Mouse (Mus musculus): ENCODE data around the gene Atp1a2. TPM values are rescaled to one million over a fixed set of nuclear protein-coding genes. Genes with fewer than 3 reads are reported as not detected.

Gene Atp1a2
- polyA plus RNA-seq, 1 experiment: 82.9 TPM

- TF ChIP-seq CTCF (IDR thresholded peaks at IDR 0.05; ENCODE audit: borderline replicate concordance, extremely low read depth, insufficient read depth, insufficient read length): no peak
- TF ChIP-seq POLR2A (IDR thresholded peaks at IDR 0.05; ENCODE audit: borderline replicate concordance, extremely low read depth, insufficient read depth, insufficient read length, poor library complexity, severe bottlenecking): no peak
- DNase-seq (ENCODE audit: low read depth): no peak
Measured at GRCm38 (mm10) chr1:172332925-172333324, 35.1 kb upstream of the Atp1a2 start.

DNA sequence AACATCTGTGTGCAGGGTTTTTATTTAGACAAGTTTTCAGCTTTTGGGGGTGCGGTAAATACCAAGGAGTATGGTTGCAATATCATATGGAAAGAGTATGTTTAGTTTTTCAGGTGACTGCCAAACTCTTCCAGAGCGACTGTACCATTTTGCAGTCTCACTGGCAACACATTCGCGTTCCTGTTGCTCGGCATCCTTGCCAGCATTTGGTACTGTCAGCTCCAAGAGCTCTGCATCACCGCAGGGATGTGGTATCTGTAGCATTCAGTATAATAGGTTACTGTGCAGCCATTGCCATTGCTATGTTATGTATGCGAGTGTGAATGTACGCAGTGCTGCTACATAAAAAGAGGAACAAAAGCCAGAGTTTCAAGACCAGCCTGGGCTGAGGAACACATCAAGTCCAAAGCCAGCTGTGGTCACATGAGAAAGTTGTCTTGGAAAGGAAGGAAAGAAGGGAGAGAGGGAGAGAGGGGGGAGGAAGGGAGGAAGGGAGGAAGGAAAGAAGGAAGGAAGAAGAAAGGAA lies 33.6 kb upstream of the Atp1a2 start:
- TF ChIP-seq POLR2A (IDR thresholded peaks at IDR 0.05; ENCODE audit: borderline replicate concordance, extremely low read depth, insufficient read depth, insufficient read length, poor library complexity, severe bottlenecking) (no peak), CTCF (IDR thresholded peaks at IDR 0.05; ENCODE audit: borderline replicate concordance, extremely low read depth, insufficient read depth, insufficient read length) (no peak)
- DNase-seq (ENCODE audit: low read depth): no peak

- TF ChIP-seq CTCF (IDR thresholded peaks at IDR 0.05; ENCODE audit: borderline replicate concordance, extremely low read depth, insufficient read depth, insufficient read length) (no peak), POLR2A (IDR thresholded peaks at IDR 0.05; ENCODE audit: borderline replicate concordance, extremely low read depth, insufficient read depth, insufficient read length, poor library complexity, severe bottlenecking) (no peak)
- no peak for DNase-seq (ENCODE audit: low read depth)
Measured at GRCm38 (mm10) chr1:172329616-172330015, 31.8 kb upstream of the Atp1a2 start.

DNA sequence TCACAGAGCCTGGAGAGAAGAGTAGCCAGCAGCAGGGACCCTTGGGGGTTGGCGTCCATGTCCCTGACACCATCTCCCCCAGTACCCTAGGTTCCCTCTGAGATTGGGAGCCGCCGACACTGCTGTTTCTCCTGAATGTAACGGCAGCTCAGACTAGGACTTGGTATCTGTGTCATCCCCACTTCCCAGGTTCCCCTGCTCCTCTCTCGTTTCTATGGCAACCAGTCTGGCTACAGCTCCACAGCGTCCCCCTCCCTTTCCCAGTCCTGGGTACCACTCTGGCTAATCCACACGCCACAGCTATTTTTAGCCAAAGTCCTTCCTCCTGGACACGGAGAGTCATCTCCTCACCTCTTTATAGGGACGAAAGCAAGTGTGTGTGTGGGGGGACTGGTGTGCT lies 31.3 kb upstream of the Atp1a2 start, which contains the start of gene Kcnj9:
Gene Kcnj9 (minus strand): TSS at position 188 of the 400 bp plus-strand sequence.
- DNase-seq (ENCODE audit: low read depth): peak; percentile 93
- TF ChIP-seq POLR2A (IDR thresholded peaks at IDR 0.05; ENCODE audit: borderline replicate concordance, extremely low read depth, insufficient read depth, insufficient read length, poor library complexity, severe bottlenecking): no peak
- TF ChIP-seq CTCF (IDR thresholded peaks at IDR 0.05; ENCODE audit: borderline replicate concordance, extremely low read depth, insufficient read depth, insufficient read length): no peak

DNA sequence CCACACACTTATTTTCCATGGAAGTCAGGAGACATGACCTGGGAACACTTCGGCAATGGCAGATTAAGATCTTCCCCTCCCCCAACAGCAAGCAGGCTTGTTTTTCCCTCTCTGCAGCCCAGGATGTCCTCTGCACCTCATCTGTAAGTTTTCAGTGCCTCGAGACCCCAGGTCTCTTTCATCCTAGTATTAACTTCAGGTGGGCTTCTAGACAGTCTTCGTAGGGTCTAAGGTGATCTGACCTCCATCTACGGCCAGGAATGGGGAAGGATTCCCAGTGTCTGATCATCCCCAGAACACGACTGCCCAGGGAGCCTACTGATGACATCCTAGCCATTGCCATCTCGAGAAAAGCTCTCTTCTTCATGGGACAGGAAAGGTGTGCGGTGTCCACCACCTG lies 30.6 kb upstream of the Atp1a2 start:
- no peak for DNase-seq (ENCODE audit: low read depth)
- TF ChIP-seq POLR2A (IDR thresholded peaks at IDR 0.05; ENCODE audit: borderline replicate concordance, extremely low read depth, insufficient read depth, insufficient read length, poor library complexity, severe bottlenecking): no peak

DNA sequence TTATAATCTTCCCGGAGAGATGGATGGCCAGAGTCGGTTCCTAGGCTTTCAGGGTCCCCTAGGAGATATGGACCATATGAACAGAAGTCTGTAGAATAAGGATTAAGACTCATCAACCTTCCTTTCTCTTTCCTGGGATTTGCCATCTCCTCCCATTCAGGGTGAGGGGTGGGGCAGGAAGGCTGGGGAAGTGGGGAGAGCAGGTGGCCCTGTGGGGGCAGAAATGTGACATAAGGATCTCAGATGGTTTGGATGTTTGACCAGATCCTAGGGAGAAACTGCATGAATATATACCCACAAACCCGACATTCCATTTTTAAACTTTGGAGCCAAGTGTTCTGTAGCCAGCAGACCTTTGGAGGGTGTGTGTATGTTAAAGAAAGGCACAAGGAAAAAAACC lies 30.2 kb upstream of the Atp1a2 start:
- no peak for DNase-seq (ENCODE audit: low read depth)
- TF ChIP-seq POLR2A (IDR thresholded peaks at IDR 0.05; ENCODE audit: borderline replicate concordance, extremely low read depth, insufficient read depth, insufficient read length, poor library complexity, severe bottlenecking) (no peak), CTCF (IDR thresholded peaks at IDR 0.05; ENCODE audit: borderline replicate concordance, extremely low read depth, insufficient read depth, insufficient read length) (no peak)

DNA sequence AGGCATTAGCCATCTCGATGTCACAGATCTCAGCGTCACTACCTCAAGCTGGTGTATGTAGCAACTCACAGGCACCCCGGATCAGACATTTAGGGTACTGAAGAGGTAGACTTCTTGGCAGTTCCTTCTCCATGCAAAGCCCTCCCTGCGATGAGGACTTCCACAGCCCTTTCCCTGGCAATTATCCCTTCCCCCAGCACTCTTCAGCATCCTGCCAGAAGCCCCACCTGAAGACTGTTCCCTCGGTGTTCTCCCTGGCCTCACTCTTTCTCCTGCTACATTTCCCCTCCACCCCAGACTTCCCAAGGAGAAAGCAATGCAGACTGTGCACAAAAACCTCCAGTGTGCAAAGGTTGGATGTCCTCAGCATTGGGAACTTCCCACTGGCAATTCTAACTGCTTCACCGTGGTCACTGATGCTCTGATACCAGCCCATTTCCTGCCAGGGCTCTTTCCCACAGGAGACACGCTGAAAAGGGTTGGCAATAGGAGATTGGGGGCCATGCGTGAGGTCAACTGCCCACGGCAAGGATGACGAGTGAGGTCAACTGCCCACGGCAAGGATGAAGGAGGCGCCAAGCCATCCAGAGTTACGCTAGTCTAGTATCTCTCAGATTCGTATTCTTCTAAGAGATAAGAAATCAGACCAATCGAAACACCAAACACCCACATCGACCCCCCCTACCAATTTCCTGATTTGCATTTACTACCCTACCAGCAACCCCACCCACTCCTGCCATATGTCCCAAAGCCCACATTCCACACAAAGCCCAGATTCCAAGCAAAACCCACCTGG lies 29.5 kb upstream of the Atp1a2 start:
- no peak for TF ChIP-seq CTCF (IDR thresholded peaks at IDR 0.05; ENCODE audit: borderline replicate concordance, extremely low read depth, insufficient read depth, insufficient read length)
- no peak for TF ChIP-seq POLR2A (IDR thresholded peaks at IDR 0.05; ENCODE audit: borderline replicate concordance, extremely low read depth, insufficient read depth, insufficient read length, poor library complexity, severe bottlenecking)
- DNase-seq (ENCODE audit: low read depth): no peak

GRCm38 (mm10) chr1:172326684-172327083 lies 28.8 kb upstream of the Atp1a2 start:
- no peak for DNase-seq (ENCODE audit: low read depth)
- TF ChIP-seq CTCF (IDR thresholded peaks at IDR 0.05; ENCODE audit: borderline replicate concordance, extremely low read depth, insufficient read depth, insufficient read length) (peak; percentile 38; the same call in 1 of the 2 replicates), POLR2A (IDR thresholded peaks at IDR 0.05; ENCODE audit: borderline replicate concordance, extremely low read depth, insufficient read depth, insufficient read length, poor library complexity, severe bottlenecking) (no peak)

DNA sequence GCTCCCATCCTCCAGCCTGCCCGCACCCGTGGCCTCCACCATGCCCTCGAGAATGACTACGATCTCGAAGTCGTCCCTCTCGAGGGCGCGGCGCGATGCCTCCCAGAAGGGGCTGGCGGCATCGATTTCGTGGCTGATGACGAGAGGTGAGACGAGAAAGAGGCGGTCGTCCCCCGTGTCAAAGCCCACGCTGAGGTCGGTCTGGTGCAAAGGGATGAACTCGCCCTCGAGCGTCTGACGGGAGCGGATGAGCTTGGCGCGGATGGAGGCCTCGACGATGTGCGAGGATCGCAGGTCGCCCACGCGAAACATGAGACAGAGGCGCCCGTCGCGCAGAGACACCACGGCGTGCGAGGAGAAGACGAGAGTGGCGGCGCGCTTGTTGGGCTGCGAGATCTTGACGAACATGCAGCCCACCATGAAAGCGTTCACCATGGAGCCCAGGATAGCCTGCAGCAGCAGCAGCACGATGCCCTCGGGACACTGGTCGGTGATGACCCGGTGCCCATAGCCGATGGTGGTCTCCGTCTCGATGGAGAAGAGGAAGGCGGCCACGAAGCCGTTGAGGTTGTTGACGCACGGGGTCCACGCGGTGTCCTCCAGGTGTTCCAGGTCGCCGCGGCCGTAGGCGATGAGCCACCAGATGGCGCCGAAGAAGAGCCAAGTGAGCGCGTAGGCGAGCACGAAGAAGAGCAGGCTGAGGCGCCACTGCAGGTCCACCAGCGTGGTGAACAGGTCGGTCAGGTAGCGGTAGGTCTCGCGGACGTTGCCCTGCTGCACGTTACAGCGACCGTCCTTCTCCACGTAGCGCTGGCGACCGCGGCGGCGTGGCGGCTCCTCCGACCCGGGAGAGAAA lies 28.0 kb upstream of the Atp1a2 start:
- DNase-seq (ENCODE audit: low read depth): peak; percentile 86
- TF ChIP-seq POLR2A (IDR thresholded peaks at IDR 0.05; ENCODE audit: borderline replicate concordance, extremely low read depth, insufficient read depth, insufficient read length, poor library complexity, severe bottlenecking) (no peak), CTCF (IDR thresholded peaks at IDR 0.05; ENCODE audit: borderline replicate concordance, extremely low read depth, insufficient read depth, insufficient read length) (peak; percentile 73)

- no peak for TF ChIP-seq POLR2A (IDR thresholded peaks at IDR 0.05; ENCODE audit: borderline replicate concordance, extremely low read depth, insufficient read depth, insufficient read length, poor library complexity, severe bottlenecking)
- TF ChIP-seq CTCF (IDR thresholded peaks at IDR 0.05; ENCODE audit: borderline replicate concordance, extremely low read depth, insufficient read depth, insufficient read length): peak; percentile 97
- peak; percentile 91 for DNase-seq (ENCODE audit: low read depth)
Measured at GRCm38 (mm10) chr1:172324725-172325124, 26.9 kb upstream of the Atp1a2 start.

DNA sequence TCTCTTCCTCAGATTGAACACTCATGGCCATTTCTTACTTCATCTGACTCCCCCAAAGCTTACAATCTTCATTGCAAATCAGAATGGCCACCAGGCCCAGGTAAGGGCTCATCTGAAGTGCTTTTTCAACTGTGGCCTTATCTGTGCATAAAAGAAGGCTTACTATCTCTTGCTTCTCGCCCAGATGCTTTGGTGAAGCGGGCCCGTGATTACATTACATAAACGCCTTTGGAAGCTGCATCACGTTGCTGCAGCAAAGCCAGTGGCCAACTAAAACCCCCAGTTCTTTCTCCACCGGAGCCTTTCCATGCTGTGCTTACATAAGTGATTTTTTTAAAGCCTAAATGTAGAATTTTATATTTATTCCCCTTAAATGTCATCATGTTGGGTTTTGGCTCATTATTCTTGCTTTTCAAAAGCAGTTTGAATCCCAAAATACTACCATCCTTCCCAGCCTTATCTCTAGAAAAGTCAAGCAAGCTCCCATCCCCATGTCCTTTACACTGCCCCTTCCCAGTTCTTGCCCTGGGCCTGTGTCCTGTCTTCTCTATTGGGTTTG lies 26.0 kb upstream of the Atp1a2 start:
- no peak for DNase-seq (ENCODE audit: low read depth)
- TF ChIP-seq CTCF (IDR thresholded peaks at IDR 0.05; ENCODE audit: borderline replicate concordance, extremely low read depth, insufficient read depth, insufficient read length) (no peak), POLR2A (IDR thresholded peaks at IDR 0.05; ENCODE audit: borderline replicate concordance, extremely low read depth, insufficient read depth, insufficient read length, poor library complexity, severe bottlenecking) (no peak)

Measured in brain, embryonic 14.5 days (tissue).